Mouse (Mus musculus) embryonic facial prominence, embryonic 15.5 days (tissue): ENCODE measurements around the gene Ldha. TPM values are rescaled to one million over a fixed set of nuclear protein-coding genes. Genes with fewer than 3 reads are reported as not detected.
"Not testable (repeated sequence)": the region's sequence is repeated elsewhere in the genome, so short reads cannot be mapped to it uniquely, and the experiment has no call there.

Experiments
- ATAC-seq: fragments of 200-750 bp; cut with Nextera tagmentation; 2 replicates; pipeline ENCODE4 v1.8.0; 2017; ENCODE audit warnings: low read depth, moderate TSS enrichment; ENCODE audit not compliant: insufficient number of reproducible peaks, low FRiP score, low TSS enrichment
- H3K27ac ChIP-seq: fragments of 300-500 bp; sonication (generic); replicated peaks from 2 replicates; pipeline ENCODE4 v1.5.1; 2015; ENCODE audit warnings: mild to moderate bottlenecking, inconsistent platforms
- H3K27me3 ChIP-seq: fragments of 300-500 bp; sonication (generic); 2 replicates; pipeline ENCODE4 v1.6.1; 2015; ENCODE audit warnings: inconsistent platforms
- H3K36me3 ChIP-seq: fragments of 300-500 bp; sonication (generic); 2 replicates; pipeline ENCODE4 v1.6.1; 2015; ENCODE audit warnings: mild to moderate bottlenecking, inconsistent platforms
- H3K4me1 ChIP-seq: fragments of 300-500 bp; sonication (generic); 2 replicates; pipeline ENCODE4 v1.6.1; 2015; ENCODE audit warnings: inconsistent platforms
- H3K4me2 ChIP-seq: fragments of 300-500 bp; sonication (generic); replicated peaks from 2 replicates; pipeline ENCODE4 v1.6.1; 2015; ENCODE audit warnings: mild to moderate bottlenecking, inconsistent platforms
- H3K4me3 ChIP-seq: fragments of 300-500 bp; sonication (generic); replicated peaks from 2 replicates; pipeline ENCODE4 v1.5.1; 2015; ENCODE audit warnings: mild to moderate bottlenecking, inconsistent platforms
- H3K9ac ChIP-seq: fragments of 300-500 bp; sonication (generic); 2 replicates; pipeline ENCODE4 v1.6.1; 2015; ENCODE audit warnings: inconsistent platforms
- H3K9me3 ChIP-seq: fragments of 300-500 bp; sonication (generic); replicated peaks from 2 replicates; pipeline ENCODE4 v1.6.1; 2016; ENCODE audit warnings: inconsistent platforms
- WGBS: fragments of 180-500 bp; shearing (Covaris S2); methylation state at CpG from one replicate; pipeline ENCODE4 v1.1.7; 2015; 5-methylcytosine and 5-hydroxymethylcytosine counted together
- polyA plus RNA-seq: library from polyadenylated mRNA; unstranded; fragments of >200 nt; fragmentation: Nextera tagmentation; extraction: Ambion mirVana; gene quantifications from 2 replicates; pipeline ENCODE4 v1.2.1, GENCODE M21; 2015

The Ldha gene
- polyA plus RNA-seq, 1 experiment from 2014 or later = 1,560 TPM

GRCm38 (mm10) chr7:46853365-46853764 is 12.1 kb downstream of the Ldha start:
- H3K27me3 ChIP-seq = no peaks in the 10 kb centered on the region
- WGBS = 91% methylated on average over 9 of the region's 9 CpGs
- H3K36me3 ChIP-seq = peaks cover 73% of the 10 kb centered on the region
- no peak overlapping the region for H3K27ac ChIP-seq
- ATAC-seq = no peak
- no peak overlapping the region for H3K9ac ChIP-seq
- H3K4me3 ChIP-seq = no peak overlapping the region
- no peaks in the 10 kb centered on the region for H3K9me3 ChIP-seq
- no peaks in the 10 kb centered on the region for H3K4me1 ChIP-seq
- no peak overlapping the region for H3K4me2 ChIP-seq

GRCm38 (mm10) chr7:46855866-46856560 is 14.7 kb downstream of the Ldha start:
- H3K36me3 ChIP-seq = peaks cover 50% of the 10 kb centered on the region
- H3K9me3 ChIP-seq = no peaks in the 10 kb centered on the region
- H3K4me3 ChIP-seq = no peak overlapping the region
- no peak for ATAC-seq
- H3K4me2 ChIP-seq = no peak overlapping the region
- no peak overlapping the region for H3K27ac ChIP-seq
- no peaks in the 10 kb centered on the region for H3K27me3 ChIP-seq
- no peak overlapping the region for H3K9ac ChIP-seq
- no peaks in the 10 kb centered on the region for H3K4me1 ChIP-seq
- 76% methylated on average over 7 of the region's 7 CpGs for WGBS

- Histone ChIP-seq H3K4me3 (no peak overlapping the region), H3K36me3 (peaks cover 36% of the 10 kb centered on the region), H3K4me2 (no peak overlapping the region), H3K27ac (no peak overlapping the region), H3K9me3 (no peaks in the 10 kb centered on the region), H3K4me1 (no peaks in the 10 kb centered on the region), H3K27me3 (no peaks in the 10 kb centered on the region), H3K9ac (no peak overlapping the region)
- ATAC-seq = no peak
- 70% methylated on average over 9 of the region's 9 CpGs for WGBS
Observed at GRCm38 (mm10) chr7:46857436-46857835, 16.2 kb downstream of the Ldha start.

- 48% methylated on average over 6 of the region's 6 CpGs for WGBS
- no peak overlapping the region for H3K4me2 ChIP-seq
- no peak for ATAC-seq
- no peaks in the 10 kb centered on the region for H3K9me3 ChIP-seq
- no peaks in the 10 kb centered on the region for H3K27me3 ChIP-seq
- H3K4me3 ChIP-seq = no peak overlapping the region
- H3K9ac ChIP-seq = no peak overlapping the region
- H3K36me3 ChIP-seq = peaks cover 20% of the 10 kb centered on the region
- no peaks in the 10 kb centered on the region for H3K4me1 ChIP-seq
- no peak overlapping the region for H3K27ac ChIP-seq
Observed at GRCm38 (mm10) chr7:46859031-46859430, 17.8 kb downstream of the Ldha start.

GRCm38 (mm10) chr7:46860996-46861395 is 19.7 kb downstream of the Ldha start, which contains the start of gene Ldhc:
Gene Ldhc, plus strand, starts transcription at chr7:46861203.
- H3K9ac ChIP-seq = no peak within 1 kb of the TSS
- no peaks in the 10 kb centered on the region for H3K9me3 ChIP-seq
- no peaks in the 10 kb centered on the region for H3K4me1 ChIP-seq
- ATAC-seq = no peak
- H3K27me3 ChIP-seq = no peaks in the 10 kb centered on the region
- H3K4me3 ChIP-seq = no peak within 1 kb of the TSS
- no peak within 1 kb of the TSS for H3K27ac ChIP-seq
- peaks cover under 1% of the 10 kb centered on the region; the same call in 1 of the 2 replicates for H3K36me3 ChIP-seq
- no peak within 1 kb of the TSS for H3K4me2 ChIP-seq
- WGBS = 38% methylated on average over 10 of the region's 10 CpGs

- H3K4me2 ChIP-seq = no peak overlapping the region
- no peak for ATAC-seq
- no peaks in the 10 kb centered on the region for H3K9me3 ChIP-seq
- H3K27me3 ChIP-seq = no peaks in the 10 kb centered on the region
- WGBS = 65% methylated on average over 4 of the region's 4 CpGs
- H3K4me3 ChIP-seq = no peak overlapping the region
- no peaks in the 10 kb centered on the region for H3K4me1 ChIP-seq
- H3K9ac ChIP-seq = no peak overlapping the region
- no peaks in the 10 kb centered on the region for H3K36me3 ChIP-seq
- no peak overlapping the region for H3K27ac ChIP-seq
Observed at GRCm38 (mm10) chr7:46871988-46872387, 30.7 kb downstream of the Ldha start.

GRCm38 (mm10) chr7:46876841-46877240 is 35.6 kb downstream of the Ldha start:
- ATAC-seq = no peak; the same call in 1 of the 2 replicates

GRCm38 (mm10) chr7:46877255-46877654 is 36.0 kb downstream of the Ldha start:
- Histone ChIP-seq H3K9ac (no peak overlapping the region), H3K36me3 (no peaks in the 10 kb centered on the region), H3K4me1 (no peaks in the 10 kb centered on the region), H3K4me2 (no peak overlapping the region), H3K27ac (no peak overlapping the region), H3K27me3 (no peaks in the 10 kb centered on the region), H3K4me3 (no peak overlapping the region), H3K9me3 (no peaks in the 10 kb centered on the region)
- 80% methylated on average over 6 of the region's 6 CpGs for WGBS
- no peak for ATAC-seq

More at GRCm38 (mm10) chr7:46876841-46877240, 35.6 kb downstream of the Ldha start:
- no peak overlapping the region for H3K4me3 ChIP-seq
- no peaks in the 10 kb centered on the region for H3K4me1 ChIP-seq
- no peak overlapping the region for H3K4me2 ChIP-seq
- WGBS = 68% methylated on average over 4 of the region's 4 CpGs
- no peaks in the 10 kb centered on the region for H3K9me3 ChIP-seq
- H3K27me3 ChIP-seq = no peaks in the 10 kb centered on the region
- H3K27ac ChIP-seq = no peak overlapping the region
- no peak overlapping the region for H3K9ac ChIP-seq
- H3K36me3 ChIP-seq = no peaks in the 10 kb centered on the region

- no peak for ATAC-seq
- no peaks in the 10 kb centered on the region for H3K9me3 ChIP-seq
- H3K4me1 ChIP-seq = no peaks in the 10 kb centered on the region
- WGBS = 88% methylated on average over 5 of the region's 5 CpGs
- peaks cover 3% of the 10 kb centered on the region for H3K36me3 ChIP-seq
- H3K9ac ChIP-seq = no peak overlapping the region
- H3K27me3 ChIP-seq = no peaks in the 10 kb centered on the region
- no peak overlapping the region for H3K4me3 ChIP-seq
- no peak overlapping the region for H3K27ac ChIP-seq
- no peak overlapping the region for H3K4me2 ChIP-seq
Observed at GRCm38 (mm10) chr7:46879851-46880250, 38.6 kb downstream of the Ldha start.

- 89% methylated on average over 2 of the region's 2 CpGs for WGBS
- Histone ChIP-seq H3K27ac (no peak overlapping the region), H3K36me3 (peaks cover 14% of the 10 kb centered on the region), H3K4me2 (no peak overlapping the region), H3K4me1 (no peaks in the 10 kb centered on the region), H3K9ac (no peak overlapping the region), H3K27me3 (no peaks in the 10 kb centered on the region), H3K4me3 (no peak overlapping the region), H3K9me3 (no peaks in the 10 kb centered on the region)
- no peak for ATAC-seq
Observed at GRCm38 (mm10) chr7:46880992-46881391, 39.7 kb downstream of the Ldha start.

GRCm38 (mm10) chr7:46881941-46882340 is 40.7 kb downstream of the Ldha start:
- ATAC-seq, H3K4me1 ChIP-seq: not testable (repeated sequence)
- WGBS = 80% methylated on average over 8 of the region's 8 CpGs

GRCm38 (mm10) chr7:46883304-46883703 is 42.0 kb downstream of the Ldha start:
- no peak overlapping the region for H3K9ac ChIP-seq
- no peaks in the 10 kb centered on the region for H3K4me1 ChIP-seq
- peaks cover 37% of the 10 kb centered on the region for H3K36me3 ChIP-seq
- no peak overlapping the region for H3K4me2 ChIP-seq
- no peak overlapping the region for H3K27ac ChIP-seq
- 88% methylated on average over 3 of the region's 3 CpGs for WGBS
- ATAC-seq = no peak
- H3K4me3 ChIP-seq = no peak overlapping the region
- no peaks in the 10 kb centered on the region for H3K9me3 ChIP-seq
- H3K27me3 ChIP-seq = no peaks in the 10 kb centered on the region

More at GRCm38 (mm10) chr7:46881941-46882340, 40.7 kb downstream of the Ldha start:
- not testable (repeated sequence) for H3K27me3 ChIP-seq, H3K9me3 ChIP-seq, H3K4me2 ChIP-seq, H3K27ac ChIP-seq, H3K9ac ChIP-seq, H3K4me3 ChIP-seq
- peaks cover 23% of the 10 kb centered on the region for H3K36me3 ChIP-seq
